Mouse (Mus musculus) midbrain, embryonic 16.5 days (tissue): ENCODE data around the gene Lpcat1. TPM values are rescaled to one million over a fixed set of nuclear protein-coding genes. Genes with fewer than 3 reads are reported as not detected.

Source experiments
- ATAC-seq: fragments of 200-750 bp; cut with Nextera tagmentation; 2 replicates; pipeline ENCODE4 v1.8.0; 2017; ENCODE audit warnings: moderate TSS enrichment
- H3K27ac ChIP-seq: fragments of 300-500 bp; sonication (generic); 2 replicates; pipeline ENCODE4 v1.5.1; 2014; ENCODE audit warnings: mild to moderate bottlenecking, low read length, mixed read lengths
- H3K27me3 ChIP-seq: fragments of 300-500 bp; sonication (generic); 2 replicates; pipeline ENCODE4 v1.6.1; 2014; ENCODE audit warnings: low read depth, low read length, mixed read lengths; ENCODE audit not compliant: control insufficient read depth, insufficient read depth
- H3K36me3 ChIP-seq: fragments of 300-500 bp; sonication (generic); 2 replicates; pipeline ENCODE4 v1.6.1; 2014; ENCODE audit warnings: mild to moderate bottlenecking, low read length, moderate library complexity, mixed read lengths; ENCODE audit not compliant: control insufficient read depth, insufficient read depth
- H3K4me1 ChIP-seq: fragments of 300-500 bp; sonication (generic); 2 replicates; pipeline ENCODE4 v1.6.1; 2014; ENCODE audit warnings: mild to moderate bottlenecking, low read length, mixed read lengths; ENCODE audit not compliant: control insufficient read depth, insufficient read depth
- H3K4me2 ChIP-seq: fragments of 300-500 bp; sonication (generic); 2 replicates; pipeline ENCODE4 v1.6.1; 2014; ENCODE audit warnings: mild to moderate bottlenecking, low read length, mixed read lengths
- H3K4me3 ChIP-seq: fragments of 300-500 bp; sonication (generic); 2 replicates; pipeline ENCODE4 v1.5.1; 2014; ENCODE audit warnings: low read depth, mild to moderate bottlenecking, low read length, moderate library complexity, mixed read lengths
- H3K9ac ChIP-seq: fragments of 300-500 bp; sonication (generic); 2 replicates; pipeline ENCODE4 v1.6.1; 2014; ENCODE audit warnings: low read depth, low read length, mixed read lengths
- H3K9me3 ChIP-seq: fragments of 300-500 bp; sonication (generic); replicated peaks from 2 replicates; pipeline ENCODE4 v1.6.1; 2014; ENCODE audit warnings: mild to moderate bottlenecking, low read length, mixed read lengths; ENCODE audit not compliant: control insufficient read depth, poor library complexity, severe bottlenecking
- WGBS: fragments of 180-500 bp; shearing (Covaris S2); extraction: QIAGEN DNeasy Blood & Tissue Kit; methylation state at CpG from one replicate; pipeline ENCODE4 v1.1.7; 2014; 5-methylcytosine and 5-hydroxymethylcytosine counted together
- polyA plus RNA-seq: library from polyadenylated mRNA; unstranded; fragments of >200 nt; fragmentation: Nextera tagmentation; extraction: Ambion mirVana; gene quantifications from 2 replicates; pipeline ENCODE4 v1.2.1, GENCODE M21; 2015

The Lpcat1 gene
- 75.7 and 78.3 TPM in 2 replicates for polyA plus RNA-seq

DNA sequence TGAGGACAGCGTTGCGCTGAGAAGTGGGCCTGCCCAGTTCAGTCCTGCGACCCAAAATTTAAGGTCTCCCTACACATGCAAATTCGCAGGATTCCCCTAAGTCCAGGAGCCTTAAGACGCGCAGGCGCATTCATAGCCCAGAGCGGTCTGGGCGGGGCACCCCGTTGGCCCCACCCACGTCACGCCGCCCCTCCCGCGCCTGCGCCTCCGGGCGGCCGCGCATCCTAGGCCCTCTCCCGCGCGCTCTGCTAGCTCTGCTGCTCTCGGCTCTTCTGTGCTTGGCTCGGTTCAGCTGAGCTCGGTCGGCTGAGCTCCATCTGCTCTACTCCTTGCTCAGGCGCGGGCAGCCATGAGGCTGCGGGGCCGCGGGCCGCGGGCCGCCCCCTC is at the start of gene Lpcat1:
Gene Lpcat1 (plus strand): TSS at position 164 of the 387 bp plus-strand sequence.
- no peaks in the 10 kb centered on the region for H3K9me3 ChIP-seq
- no peaks in the 10 kb centered on the region for H3K36me3 ChIP-seq
- H3K27me3 ChIP-seq, result no peaks in the 10 kb centered on the region
- H3K9ac ChIP-seq, result peak within 1 kb of the TSS; percentile 95
- peak within 1 kb of the TSS; percentile 98 for H3K4me2 ChIP-seq
- H3K4me3 ChIP-seq, result peak within 1 kb of the TSS; percentile 78
- WGBS, result 0% methylated on average over 34 of the region's 35 CpGs
- H3K27ac ChIP-seq, result peak within 1 kb of the TSS; percentile 96
- ATAC-seq, result peak; percentile 97
- peaks cover 21% of the 10 kb centered on the region for H3K4me1 ChIP-seq

DNA sequence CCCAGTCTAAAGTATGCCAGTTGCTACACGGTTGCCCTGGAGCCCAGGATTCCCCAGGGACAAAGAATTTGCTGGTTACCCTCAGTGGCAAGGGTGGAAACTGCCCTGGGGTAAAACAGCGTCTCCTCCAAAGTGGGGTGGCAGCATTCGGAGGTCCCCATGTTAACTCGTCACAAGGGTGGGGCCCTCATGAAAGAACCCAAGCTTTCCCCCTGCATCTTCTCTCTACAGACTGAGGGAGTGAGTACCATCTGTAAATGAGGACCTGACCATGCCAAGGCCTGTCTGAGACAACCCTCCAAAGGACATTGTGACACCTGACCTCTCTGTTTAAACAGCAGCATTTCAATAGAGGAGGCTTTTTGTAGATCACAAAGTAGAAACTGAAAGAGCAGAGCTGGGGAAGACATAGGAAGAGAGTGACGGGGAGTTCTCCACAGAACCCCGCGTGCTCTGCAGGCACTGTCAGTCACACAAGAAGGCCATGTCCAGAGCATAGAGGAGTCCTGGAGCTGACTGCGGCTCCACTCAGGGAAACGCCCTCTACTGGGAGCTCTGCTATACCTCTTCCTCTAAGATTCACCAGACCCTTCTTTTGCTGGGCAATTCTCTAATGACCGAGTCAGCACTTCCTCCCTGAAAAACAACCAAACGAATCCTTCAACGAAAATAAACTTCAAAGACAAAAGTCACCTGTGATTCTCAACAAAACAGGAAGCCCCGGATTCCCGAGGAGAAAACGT is 49.3 kb upstream of the Lpcat1 start:
- ATAC-seq, result no peak
- peaks cover 3% of the 10 kb centered on the region; the same call in 1 of the 2 replicates for H3K4me1 ChIP-seq
- no peaks in the 10 kb centered on the region for H3K9me3 ChIP-seq
- 0 out of 2 replicates have a peak overlapping the region, but pooled peaks have one; percentile 11 for H3K9ac ChIP-seq
- no peak overlapping the region for H3K4me2 ChIP-seq
- no peaks in the 10 kb centered on the region; the same call in 1 of the 2 replicates for H3K27me3 ChIP-seq
- 35% methylated on average over 15 of the region's 15 CpGs for WGBS
- H3K4me3 ChIP-seq, result no peak overlapping the region
- no peak overlapping the region for H3K27ac ChIP-seq
- H3K36me3 ChIP-seq, result no peaks in the 10 kb centered on the region

DNA sequence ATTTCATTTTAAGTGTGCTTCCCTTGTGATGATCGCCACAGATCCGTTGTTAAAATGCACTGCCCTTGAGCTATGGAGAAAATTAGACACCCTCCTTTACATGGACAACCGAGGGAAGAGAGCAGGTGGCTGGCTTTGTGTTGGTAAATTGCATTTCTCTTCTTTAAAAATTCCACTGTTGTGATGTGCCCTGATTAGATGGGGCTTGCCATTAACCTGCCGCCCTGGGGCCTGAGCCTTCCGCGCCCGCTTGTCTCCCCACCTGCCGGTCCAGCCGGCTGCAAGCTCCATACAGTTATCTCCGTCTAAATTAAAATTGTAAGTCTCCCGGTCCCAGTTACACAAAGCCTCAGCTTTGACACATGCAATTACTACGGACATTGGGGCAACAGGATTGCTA is 48.7 kb upstream of the Lpcat1 start:
- WGBS, result 26% methylated on average over 12 of the region's 12 CpGs
- no peaks in the 10 kb centered on the region for H3K9me3 ChIP-seq
- H3K27ac ChIP-seq, result 0 out of 2 replicates have a peak overlapping the region, but pooled peaks have one; percentile 28
- H3K9ac ChIP-seq, result peak overlapping the region; percentile 11; the same call in 1 of the 2 replicates
- no peak overlapping the region for H3K4me2 ChIP-seq
- no peaks in the 10 kb centered on the region; the same call in 1 of the 2 replicates for H3K27me3 ChIP-seq
- H3K36me3 ChIP-seq, result no peaks in the 10 kb centered on the region
- H3K4me1 ChIP-seq, result peaks cover 3% of the 10 kb centered on the region; the same call in 1 of the 2 replicates
- H3K4me3 ChIP-seq, result no peak overlapping the region
- ATAC-seq, result no peak

DNA sequence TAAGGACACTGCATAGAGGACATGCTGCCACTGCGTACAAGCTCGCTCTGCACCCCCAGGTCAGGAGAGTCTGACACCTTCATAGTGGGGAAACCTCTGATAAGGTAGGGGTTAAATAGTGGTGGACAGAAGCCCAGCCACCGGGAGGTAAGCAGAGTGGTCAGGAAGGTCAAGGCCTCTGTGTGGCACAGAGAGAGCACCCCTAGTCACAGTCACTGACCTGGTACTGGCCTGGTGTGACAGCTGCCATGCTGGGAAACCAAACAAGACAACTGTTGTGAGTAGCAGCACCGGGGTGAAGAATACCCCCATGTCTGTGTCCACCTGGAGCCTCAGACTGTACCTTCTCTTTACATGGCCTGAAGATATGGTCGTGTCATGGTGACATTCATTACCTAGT is 47.8 kb upstream of the Lpcat1 start:
- no peak overlapping the region for H3K4me3 ChIP-seq
- no peaks in the 10 kb centered on the region; the same call in 1 of the 2 replicates for H3K27me3 ChIP-seq
- H3K4me2 ChIP-seq, result no peak overlapping the region
- no peaks in the 10 kb centered on the region for H3K36me3 ChIP-seq
- H3K9ac ChIP-seq, result no peak overlapping the region
- no peak overlapping the region for H3K27ac ChIP-seq
- peaks cover 3% of the 10 kb centered on the region; the same call in 1 of the 2 replicates for H3K4me1 ChIP-seq
- ATAC-seq, result no peak
- WGBS, result 75% methylated on average over 5 of the region's 5 CpGs
- H3K9me3 ChIP-seq, result no peaks in the 10 kb centered on the region

DNA sequence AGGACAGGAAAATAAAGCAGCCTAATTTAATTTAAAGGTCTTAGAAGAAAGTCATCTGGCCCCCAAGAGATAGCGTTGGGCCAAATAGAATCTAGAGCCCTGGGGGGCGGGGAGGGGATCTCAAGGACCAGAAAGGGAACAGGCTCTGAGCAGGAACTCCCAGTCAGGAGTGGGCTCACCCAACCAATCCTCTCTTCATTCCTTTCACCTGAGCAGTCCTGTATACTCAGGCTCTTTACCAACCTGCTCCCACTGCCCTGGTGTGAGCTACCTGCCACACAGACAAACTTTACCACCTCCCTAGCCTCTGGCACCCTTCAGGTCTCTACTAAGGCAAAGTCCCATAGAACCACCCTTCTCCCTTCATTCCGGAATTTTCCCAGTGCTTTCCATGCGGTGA is 44.0 kb upstream of the Lpcat1 start:
- Histone ChIP-seq H3K4me2 (no peak overlapping the region), H3K9ac (no peak overlapping the region), H3K27me3 (no peaks in the 10 kb centered on the region; the same call in 1 of the 2 replicates), H3K9me3 (no peaks in the 10 kb centered on the region), H3K4me1 (peaks cover 3% of the 10 kb centered on the region; the same call in 1 of the 2 replicates), H3K36me3 (no peaks in the 10 kb centered on the region), H3K4me3 (no peak overlapping the region), H3K27ac (no peak overlapping the region)
- 72% methylated on average over 4 of the region's 4 CpGs for WGBS
- no peak for ATAC-seq

DNA sequence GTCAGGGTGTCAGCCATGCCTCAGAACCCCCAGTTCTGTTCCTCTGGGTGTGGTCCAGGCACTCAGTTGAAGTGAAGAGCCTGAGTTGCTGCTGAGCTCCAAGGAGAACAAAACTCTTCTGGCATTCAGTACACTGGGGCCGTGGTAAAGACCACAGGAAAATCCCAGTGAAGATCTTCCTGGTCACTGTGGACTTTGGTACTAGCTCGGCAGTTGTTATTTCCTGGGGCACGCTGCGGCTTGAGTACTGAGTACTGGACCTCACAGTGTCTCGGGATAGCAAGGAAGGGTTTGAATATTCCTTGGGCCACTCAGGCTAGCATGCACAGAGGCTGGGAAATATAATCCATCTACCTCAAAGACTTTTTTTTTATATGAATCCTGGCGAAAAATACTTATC is 42.0 kb upstream of the Lpcat1 start:
- no peak overlapping the region for H3K4me2 ChIP-seq
- WGBS, result 77% methylated on average over 6 of the region's 6 CpGs
- no peaks in the 10 kb centered on the region for H3K36me3 ChIP-seq
- no peaks in the 10 kb centered on the region; the same call in 1 of the 2 replicates for H3K27me3 ChIP-seq
- H3K9me3 ChIP-seq, result no peaks in the 10 kb centered on the region
- H3K9ac ChIP-seq, result no peak overlapping the region
- H3K4me1 ChIP-seq, result no peaks in the 10 kb centered on the region; the same call in 1 of the 2 replicates
- no peak overlapping the region for H3K4me3 ChIP-seq
- no peak overlapping the region for H3K27ac ChIP-seq
- no peak for ATAC-seq

DNA sequence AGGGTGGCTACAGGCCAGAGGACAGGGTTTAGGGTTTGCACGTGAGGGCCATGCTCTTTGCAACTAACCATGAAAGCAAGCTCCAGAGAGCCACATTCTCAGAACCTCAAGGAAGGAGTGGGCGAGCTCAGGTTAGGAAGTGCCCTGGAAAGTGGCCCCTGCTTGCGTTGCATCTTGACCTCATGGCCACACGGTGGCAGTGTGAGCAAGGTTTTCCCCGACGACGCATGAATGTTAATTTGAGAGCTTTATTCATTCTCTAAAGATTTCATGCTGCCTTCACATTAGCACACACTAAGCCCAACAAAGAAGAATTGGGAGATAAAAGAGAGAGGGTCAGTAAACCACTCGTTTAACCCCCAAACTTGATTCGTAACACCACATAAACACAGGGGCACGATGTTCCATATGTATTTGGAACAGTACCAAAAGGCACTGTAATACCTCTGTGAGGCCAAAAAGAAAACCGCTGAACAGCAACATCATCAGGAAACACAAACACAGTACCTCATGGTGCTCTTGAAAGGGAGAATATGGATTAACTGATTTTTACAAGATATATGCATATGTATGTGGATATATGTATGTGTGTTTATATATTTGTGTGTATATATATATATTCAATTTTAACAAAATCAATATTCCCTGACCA is 41.0 kb upstream of the Lpcat1 start:
- Histone ChIP-seq H3K27ac (no peak overlapping the region), H3K4me3 (no peak overlapping the region), H3K4me2 (peak overlapping the region; percentile 37), H3K36me3 (no peaks in the 10 kb centered on the region), H3K27me3 (no peaks in the 10 kb centered on the region; the same call in 1 of the 2 replicates), H3K9ac (no peak overlapping the region), H3K4me1 (no peaks in the 10 kb centered on the region), H3K9me3 (no peaks in the 10 kb centered on the region)
- peak; percentile 74 for ATAC-seq
- 4% methylated on average over 11 of the region's 11 CpGs for WGBS

DNA sequence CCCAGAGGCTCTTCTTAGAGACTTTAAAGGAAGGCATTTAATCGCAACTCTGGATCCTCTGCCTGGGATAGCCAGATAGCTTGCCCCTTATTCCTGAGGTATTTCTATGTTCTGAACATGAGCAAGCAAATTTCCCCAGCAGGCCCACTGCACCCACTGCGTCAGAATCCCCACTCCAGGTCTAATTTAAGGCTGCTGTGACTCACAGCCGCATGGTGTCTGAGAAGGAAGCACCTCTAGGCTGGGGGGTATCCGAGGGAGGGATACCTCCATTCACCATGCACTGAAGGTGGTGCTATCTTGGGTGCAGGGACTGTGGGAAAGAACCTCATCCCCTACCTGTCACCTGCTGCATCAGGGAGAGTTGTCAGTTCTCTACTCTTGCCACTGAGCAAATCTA is 40.4 kb upstream of the Lpcat1 start:
- peak; percentile 60; the same call in 1 of the 2 replicates for ATAC-seq
- WGBS, result 77% methylated on average over 4 of the region's 4 CpGs
- H3K4me3 ChIP-seq, result no peak overlapping the region
- no peak overlapping the region for H3K4me2 ChIP-seq
- H3K4me1 ChIP-seq, result no peaks in the 10 kb centered on the region
- no peak overlapping the region for H3K27ac ChIP-seq
- no peak overlapping the region for H3K9ac ChIP-seq
- no peaks in the 10 kb centered on the region for H3K9me3 ChIP-seq
- no peaks in the 10 kb centered on the region for H3K27me3 ChIP-seq
- no peaks in the 10 kb centered on the region for H3K36me3 ChIP-seq
